Mouse (Mus musculus) monocyte, adult 5-6 weeks (primary cell): Measurements from ENCODE around the gene Skint2. TPM values are rescaled to one million over a fixed set of nuclear protein-coding genes. Genes with fewer than 3 reads are reported as not detected.

ENCODE experiments used
- ATAC-seq: fragments of 153-309, 156-312 bp; replicated peaks from 2 replicates; pipeline ENCODE4 v1.8.0; 2017; ENCODE audit warnings: mild to moderate bottlenecking; ENCODE audit not compliant: low TSS enrichment, insufficient number of reproducible peaks, severe bottlenecking, poor library complexity, low FRiP score
- total RNA-seq: library from RNA; stranded (forward); fragments of 200-1000, 200-491, 200-594 nt; gene quantifications from 3 replicates; pipeline ENCODE4 v1.2.3, GENCODE M21; 2017

The Skint2 gene
- not detected in 3 replicates for total RNA-seq

DNA sequence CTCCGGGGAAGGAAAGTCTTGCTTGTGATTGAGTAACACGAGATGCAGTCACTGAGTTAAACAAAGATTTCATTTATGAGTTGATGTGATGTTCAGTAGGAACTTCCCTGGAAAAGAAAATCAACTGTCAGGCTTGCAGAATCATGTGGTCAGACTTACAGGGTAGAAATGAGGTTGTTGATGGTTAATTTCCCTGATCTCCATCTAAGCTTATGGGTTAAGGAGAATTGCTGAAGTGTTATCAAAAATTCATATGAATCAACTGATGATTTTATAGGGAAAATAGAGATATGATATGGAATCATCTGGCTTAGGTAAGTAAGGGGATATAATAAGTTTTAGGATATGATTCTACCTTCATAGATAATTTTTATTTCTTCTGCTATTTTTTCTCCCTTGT lies at the start of gene Skint2:
Gene Skint2, plus strand, starts transcription at position 301 of the 400 bp plus-strand sequence.
- no peak for ATAC-seq

Other genes starting within 250 kb of the Skint2 start
- gene Skint9, start 123.2 kb upstream of the Skint2 start, total RNA-seq: not detected in 3 replicates
- not detected in 3 replicates for gene Skint10, start 217.7 kb downstream of the Skint2 start, total RNA-seq